Mouse (Mus musculus): ENCODE measurements at regions not wholly inside any gene's neighbourhood (a gene's known extent, or its start where the extent isn't known, plus 50 kb on each side); places are given as distances from the start of the nearest gene placed in this dataset.
A peak's percentile ranks its signal among the peaks of the same experiment; 100 is the strongest.

DNA sequence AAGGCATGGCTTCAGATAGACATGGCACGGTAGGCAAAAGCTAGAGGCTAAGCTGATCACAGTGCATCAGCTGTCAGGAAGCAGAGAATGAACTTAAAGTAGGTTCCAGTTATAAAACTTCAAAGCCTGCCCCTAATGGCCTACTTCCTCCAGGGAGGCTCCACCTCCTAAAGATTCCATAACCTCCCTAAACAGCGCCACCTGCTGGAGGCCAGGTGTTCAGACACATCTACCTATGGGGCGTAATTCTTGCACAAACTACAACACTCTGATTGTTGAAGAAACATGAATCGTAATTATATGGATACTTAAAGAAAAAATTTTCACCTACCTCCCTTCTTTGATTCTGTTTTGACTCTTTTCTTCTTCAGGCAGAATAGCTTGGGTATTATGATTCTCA is 277.0 kb upstream of the Tmem132c start:
- DNase-seq (ENCODE audit: extremely low spot score): no peak

DNA sequence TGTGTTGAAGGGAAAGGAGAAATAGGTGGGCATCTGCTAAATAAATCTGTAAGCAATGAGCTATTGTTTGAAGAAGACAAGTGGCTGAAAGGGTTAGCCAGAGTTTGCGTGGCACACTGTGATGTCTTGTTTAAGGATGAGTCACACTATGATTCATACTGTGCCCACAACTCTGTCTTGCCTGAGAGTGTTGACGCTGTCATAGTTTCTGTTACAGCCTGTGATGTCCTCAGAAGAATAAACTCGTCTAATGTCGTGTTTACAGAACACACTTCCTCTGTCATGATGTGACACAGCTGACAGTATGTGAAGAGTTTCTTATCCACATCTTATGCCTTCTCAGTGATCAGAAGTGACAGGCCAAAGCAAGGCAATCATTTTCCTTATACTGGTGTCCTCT is 274.5 kb upstream of the Tmem132c start:
- no peak for DNase-seq (ENCODE audit: extremely low spot score)

DNA sequence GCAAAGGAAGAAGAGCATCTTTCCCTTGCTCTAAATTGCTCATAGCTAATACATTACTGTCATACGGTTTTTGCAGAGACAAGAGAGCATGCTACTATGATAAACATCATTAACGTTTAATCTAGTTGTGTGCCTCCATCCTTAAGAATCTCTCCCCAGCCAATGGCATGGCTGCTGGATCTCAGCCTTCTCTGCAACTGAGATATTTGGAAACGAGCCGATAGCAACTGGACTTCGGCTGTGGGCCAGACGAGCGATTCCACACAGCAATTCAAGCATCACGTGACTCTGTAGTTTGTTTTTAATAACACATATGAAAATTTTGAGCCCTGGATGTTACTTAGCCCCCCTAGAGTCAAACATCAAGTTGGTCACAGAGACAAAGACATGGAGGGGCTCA is 272.2 kb upstream of the Tmem132c start:
- DNase-seq (ENCODE audit: extremely low spot score): no peak

DNA sequence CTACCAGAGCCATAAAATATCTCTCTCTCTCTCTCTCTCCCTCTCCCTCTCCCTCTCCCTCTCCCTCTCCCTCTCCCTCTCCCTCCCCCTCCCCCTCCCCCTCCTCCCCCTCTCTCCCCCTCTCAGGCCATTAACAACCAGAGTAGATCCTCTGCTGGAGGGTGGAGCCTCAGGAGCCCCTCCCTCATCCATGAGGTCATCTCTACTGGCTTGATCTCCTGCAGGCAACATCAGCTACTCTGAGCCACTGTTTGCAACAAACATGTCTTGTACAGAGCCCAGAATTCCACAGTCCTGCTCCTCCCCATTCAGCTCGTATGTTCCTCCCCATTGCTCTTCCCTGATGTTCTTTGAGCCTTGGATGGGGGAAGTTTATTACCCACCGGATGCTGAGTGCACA is 270.3 kb upstream of the Tmem132c start:
- no peak for DNase-seq (ENCODE audit: extremely low spot score)

DNA sequence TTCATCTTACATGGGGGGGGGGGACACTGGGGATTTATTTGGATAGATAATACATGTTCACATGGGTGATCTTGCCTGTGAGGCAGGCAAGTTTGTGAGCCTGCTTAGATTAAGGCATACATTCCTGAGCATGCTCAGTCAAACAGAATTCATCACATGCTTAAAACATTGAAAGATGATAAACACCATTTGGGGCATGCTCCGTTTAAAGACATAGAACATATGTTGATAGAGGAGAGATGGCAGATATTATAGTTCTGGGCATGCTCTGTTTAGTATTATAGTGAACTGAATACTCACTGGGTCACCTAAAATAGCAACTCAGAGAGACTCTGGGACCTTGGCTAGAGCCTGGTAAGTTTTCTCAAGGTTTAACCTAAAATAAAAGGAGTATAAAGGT is 269.6 kb upstream of the Tmem132c start:
- DNase-seq (ENCODE audit: extremely low spot score): no peak

DNA sequence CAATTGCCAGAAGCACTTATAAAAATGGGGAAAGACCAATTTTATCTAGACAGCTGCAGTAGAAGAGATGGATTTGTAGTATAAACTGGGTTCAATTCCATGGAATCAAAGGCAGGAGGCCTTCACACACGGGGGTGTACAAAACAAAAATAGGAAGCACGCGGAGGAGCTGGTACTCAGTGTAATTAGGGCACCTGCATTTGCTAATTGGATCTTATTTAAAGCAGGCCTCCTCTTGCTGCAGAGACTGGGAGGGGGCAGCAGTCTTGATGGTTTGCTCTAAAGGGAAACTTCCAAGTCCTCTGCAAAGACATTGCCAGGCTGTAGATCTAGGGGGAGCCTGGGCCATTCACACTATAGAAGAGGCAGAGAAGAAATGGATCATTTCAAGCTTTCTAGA is 268.2 kb upstream of the Tmem132c start:
- no peak for DNase-seq (ENCODE audit: extremely low spot score)

DNA sequence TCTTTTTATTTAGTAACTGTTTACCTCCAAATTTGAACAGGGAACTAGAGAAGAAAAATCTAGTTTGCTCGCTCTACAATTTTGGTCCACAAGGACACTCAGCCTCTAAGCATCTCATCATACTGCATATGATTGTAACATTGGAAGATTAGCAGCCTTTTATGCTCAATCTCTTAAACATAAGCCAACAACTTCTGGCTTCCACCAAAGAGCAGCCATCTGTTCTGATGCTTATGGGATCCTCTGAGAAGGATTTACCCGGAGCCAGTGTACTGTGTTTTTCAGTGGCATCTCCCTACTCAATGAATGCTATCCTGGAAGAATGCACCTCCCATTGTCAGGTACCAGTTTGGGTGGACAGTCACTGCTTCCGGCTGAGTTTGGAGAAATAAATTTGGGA is 267.0 kb upstream of the Tmem132c start:
- no peak for DNase-seq (ENCODE audit: extremely low spot score)

DNA sequence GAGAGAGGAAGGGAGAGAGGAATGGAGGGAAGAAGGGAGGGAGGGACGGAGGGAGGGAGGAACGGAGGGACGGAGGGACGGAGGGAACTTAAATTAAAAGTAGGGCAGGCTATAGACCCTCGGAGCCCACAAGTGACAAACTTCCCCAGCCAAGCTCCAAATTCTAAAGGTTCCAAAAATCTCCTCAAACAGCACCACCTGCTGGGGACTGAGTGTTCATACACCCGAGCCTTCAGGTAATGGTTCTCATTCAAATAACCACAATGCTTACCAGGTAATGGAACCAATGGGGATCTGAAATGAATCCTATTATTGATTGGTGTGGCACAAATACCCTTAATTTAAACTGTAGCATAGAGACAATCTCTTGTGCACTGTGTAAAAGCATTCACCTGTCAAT is 246.0 kb upstream of the Tmem132c start:
- peak; percentile 18 for DNase-seq (ENCODE audit: extremely low spot score)

DNA sequence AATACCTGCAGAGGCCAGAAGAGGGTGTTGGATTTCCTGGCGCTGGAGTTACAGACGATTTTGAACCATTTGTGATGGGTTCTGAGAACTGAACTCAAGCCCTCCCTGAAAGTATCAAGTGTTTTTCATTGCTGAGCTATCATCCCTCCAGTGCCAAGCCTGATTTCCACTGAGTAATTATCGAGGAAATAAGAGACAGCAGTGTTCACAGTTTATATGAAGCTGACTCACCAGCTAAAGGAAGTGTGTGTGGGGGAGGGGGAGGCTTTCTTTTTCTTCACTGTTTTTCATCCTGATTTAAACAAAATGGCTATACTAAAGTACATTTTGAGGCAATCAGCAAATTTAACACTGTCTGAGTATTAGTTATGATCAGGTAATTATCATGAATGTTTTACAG is 227.4 kb upstream of the Tmem132c start:
- no peak for DNase-seq (ENCODE audit: extremely low spot score)

DNA sequence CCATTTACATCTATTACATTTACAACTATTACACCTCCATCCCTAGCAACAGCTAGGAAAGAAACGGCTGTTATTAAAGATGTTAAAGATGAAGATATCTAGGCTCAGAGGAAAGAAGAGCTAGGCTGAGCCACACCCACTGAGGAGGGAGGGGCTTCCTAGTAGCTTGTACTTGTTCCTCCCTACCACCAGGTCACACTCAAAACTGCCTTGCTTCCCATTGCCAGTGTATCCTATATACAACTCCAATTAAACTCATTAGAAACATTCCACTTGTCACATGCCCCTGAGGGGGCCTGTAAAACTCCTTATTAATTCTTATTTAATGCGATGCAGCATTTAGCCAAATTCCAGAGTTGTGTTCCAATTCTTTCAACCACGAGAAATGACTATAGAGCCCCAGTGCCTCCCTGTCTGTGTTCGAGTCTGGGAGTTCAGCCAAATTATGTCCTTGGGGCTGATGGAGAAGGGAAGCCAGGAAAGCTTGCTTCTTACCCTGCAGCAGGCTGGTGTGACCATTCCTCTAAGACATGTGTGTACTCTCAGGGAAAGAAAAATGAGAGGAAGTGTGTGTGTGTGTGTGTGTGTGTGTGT is 225.0 kb upstream of the Tmem132c start:
- no peak for DNase-seq (ENCODE audit: extremely low spot score)

DNA sequence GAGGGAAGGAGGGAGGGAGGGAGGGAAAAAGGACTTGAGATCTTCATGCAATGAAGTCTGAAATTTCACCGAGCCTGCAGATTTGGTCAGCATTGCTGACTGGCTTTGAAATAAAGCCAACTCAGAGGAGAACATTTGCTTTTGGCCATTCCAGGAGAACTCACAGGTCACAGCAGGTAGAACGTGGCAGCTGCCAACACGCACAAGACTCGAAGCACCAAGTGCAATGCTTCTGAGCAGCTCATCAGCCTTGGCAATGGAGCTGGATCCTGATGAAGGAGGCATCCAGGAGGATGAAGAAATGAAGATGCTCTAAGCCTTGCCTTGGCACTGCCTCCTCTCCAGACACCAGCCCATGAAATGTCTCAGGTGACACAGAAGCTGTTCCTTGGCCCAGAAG is 223.6 kb upstream of the Tmem132c start:
- DNase-seq (ENCODE audit: extremely low spot score): no peak

DNA sequence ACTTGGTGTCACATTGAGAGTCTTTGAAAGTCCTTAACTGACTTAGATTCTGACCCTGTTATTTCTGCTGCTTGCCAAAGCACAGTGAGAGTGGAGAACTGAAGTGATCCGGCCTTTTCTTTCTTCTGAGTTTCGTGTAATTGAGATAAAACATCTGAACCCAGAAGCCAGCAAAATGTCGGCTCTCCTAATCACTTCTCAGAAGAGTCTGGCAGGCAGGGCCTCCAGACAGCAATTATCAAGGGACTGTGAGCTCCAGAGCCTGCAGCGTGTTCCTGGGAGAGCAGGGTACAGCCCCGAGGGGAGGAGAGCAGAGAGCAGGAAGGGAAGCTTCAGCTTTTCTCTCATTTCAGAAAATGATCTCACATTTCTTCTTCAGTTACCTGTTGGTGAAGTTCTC is 205.1 kb upstream of the Tmem132c start:
- no peak for DNase-seq (ENCODE audit: extremely low spot score)

DNA sequence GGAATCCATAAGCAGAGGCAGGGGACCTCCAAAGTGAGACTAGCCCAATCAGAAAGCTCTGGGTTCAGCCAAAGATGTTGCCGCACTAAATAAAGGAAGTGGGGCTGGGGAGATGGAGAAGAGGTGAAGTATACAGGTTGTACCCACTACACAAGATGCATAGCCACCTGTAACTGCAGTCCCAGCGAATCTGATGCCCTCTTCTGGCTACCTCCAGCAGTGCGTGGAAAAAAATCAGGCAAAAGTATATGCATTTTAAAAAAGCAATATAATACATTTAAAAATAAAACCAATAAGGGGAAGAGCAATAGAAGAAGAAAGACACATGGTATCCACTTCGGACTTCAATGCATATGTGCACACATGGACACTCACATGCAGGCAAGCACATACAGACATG is 183.8 kb upstream of the Tmem132c start:
- DNase-seq (ENCODE audit: extremely low spot score): no peak

DNA sequence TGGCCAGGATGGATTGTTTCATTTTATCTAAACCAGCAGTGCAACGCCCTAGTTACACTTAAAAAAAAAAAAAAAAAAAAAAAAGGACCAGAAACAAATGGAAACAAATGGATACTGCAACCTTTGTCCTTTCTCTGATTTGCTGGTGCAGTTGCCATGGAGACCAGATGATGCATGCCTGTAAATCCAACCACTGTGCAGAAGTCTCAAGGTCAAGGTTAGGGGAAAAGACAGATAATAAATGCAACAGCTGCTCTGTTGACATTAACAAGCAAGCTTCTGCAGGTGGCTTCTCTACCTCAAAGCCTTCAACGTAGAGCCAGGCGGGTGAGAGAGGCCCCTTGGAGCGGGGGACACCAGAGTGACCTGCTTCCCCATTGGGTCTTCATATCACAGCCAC is 167.3 kb upstream of the Tmem132c start:
- no peak for DNase-seq (ENCODE audit: extremely low spot score)

Measured in embryo, embryonic 9.5 days (tissue).